Mouse (Mus musculus) CH12.LX (cell line): ENCODE data around the gene Sfxn5.

Source experiments
- BHLHE40 ChIP-seq: IDR thresholded peaks from 2 replicates; pipeline ENCODE4 v1.6.1; 2011; ENCODE audit warnings: mild to moderate bottlenecking, low read depth, low read length, improper control_type of control experiment
- CTCF ChIP-seq, 2 experiments: IDR thresholded peaks in 1 of 2; conservative IDR thresholded peaks in 1 of 2; 2 replicates each; pipeline ENCODE4 v1.5.1; 2011 to 2012; ENCODE audit warnings: low read depth in 2 of 2, low read length in 2 of 2, improper control_type of control experiment in 1 of 2, inconsistent platforms in 1 of 2, mild to moderate bottlenecking in 1 of 2, moderate library complexity in 1 of 2
- E2F4 ChIP-seq: IDR thresholded peaks from 2 replicates; pipeline ENCODE4 v1.6.1; 2011; ENCODE audit warnings: low read depth, low read length, improper control_type of control experiment; ENCODE audit not compliant: insufficient replicate concordance
- NELFE ChIP-seq: IDR thresholded peaks from 2 replicates; pipeline ENCODE4 v1.6.1; 2011; ENCODE audit warnings: low read depth, low read length, improper control_type of control experiment
- POLR2A ChIP-seq: IDR thresholded peaks from 2 replicates; pipeline ENCODE4 v1.6.1; 2011; ENCODE audit warnings: low read depth, mild to moderate bottlenecking, improper control_type of control experiment, low read length
- ZMIZ1 ChIP-seq: IDR thresholded peaks from 2 replicates; pipeline ENCODE4 v1.6.1; 2012; ENCODE audit warnings: low read depth, mild to moderate bottlenecking, inconsistent platforms, low read length, improper control_type of control experiment

- TF ChIP-seq CTCF (conservative IDR thresholded peaks at IDR 0.05 in 1 of 2, IDR thresholded peaks at IDR 0.05 in 1 of 2; ENCODE audit: low read depth in 2 of 2, low read length in 2 of 2) (no peak), ZMIZ1 (no peak), POLR2A (no peak), NELFE (no peak), BHLHE40 (no peak), E2F4 (no peak)
Observed at GRCm38 (mm10) chr6:85358877-85359276, 25.7 kb upstream of the Sfxn5 start.
